Mouse (Mus musculus): Measurements from ENCODE around the gene Lsm14a.
"Not testable (repeated sequence)": the region's sequence is repeated elsewhere in the genome, so short reads cannot be mapped to it uniquely, and the experiment has no call there.

Gene Lsm14a

GRCm38 (mm10) chr7:34373906-34374305 is 19.2 kb downstream of the Lsm14a start:
- DNase-seq (ENCODE audit: low spot score): no peak

- no peak for DNase-seq (ENCODE audit: low spot score)
These were observed 37.5 kb downstream of the Lsm14a start for GRCm38 (mm10) chr7:34355629-34356028.

GRCm38 (mm10) chr7:34351997-34352396 is 41.1 kb downstream of the Lsm14a start:
- DNase-seq (ENCODE audit: low spot score): no peak

- no peak for DNase-seq (ENCODE audit: low spot score)
These were observed 42.9 kb downstream of the Lsm14a start for GRCm38 (mm10) chr7:34350166-34350565.

GRCm38 (mm10) chr7:34348011-34348410 is 45.1 kb downstream of the Lsm14a start:
- DNase-seq (ENCODE audit: low spot score): no peak

GRCm38 (mm10) chr7:34347041-34347440 is 46.1 kb downstream of the Lsm14a start:
- no peak for DNase-seq (ENCODE audit: low spot score)

GRCm38 (mm10) chr7:34346505-34346904 is 46.6 kb downstream of the Lsm14a start:
- no peak for DNase-seq (ENCODE audit: low spot score)

GRCm38 (mm10) chr7:34342040-34342793 is 50.9 kb downstream of the Lsm14a start:
- no peak for DNase-seq (ENCODE audit: low spot score)

GRCm38 (mm10) chr7:34340841-34341240 is 52.3 kb downstream of the Lsm14a start:
- no peak for DNase-seq (ENCODE audit: low spot score)

- no peak for DNase-seq (ENCODE audit: low spot score)
These were observed 54.0 kb downstream of the Lsm14a start for GRCm38 (mm10) chr7:34339164-34339489.

- no peak for DNase-seq (ENCODE audit: low spot score)
These were observed 54.5 kb downstream of the Lsm14a start for GRCm38 (mm10) chr7:34338445-34339163.

GRCm38 (mm10) chr7:34337268-34337667 is 55.8 kb downstream of the Lsm14a start:
- no peak for DNase-seq (ENCODE audit: low spot score)

GRCm38 (mm10) chr7:34336545-34336944 is 56.6 kb downstream of the Lsm14a start:
- DNase-seq (ENCODE audit: low spot score): not testable (repeated sequence)

- no peak for DNase-seq (ENCODE audit: low spot score)
These were observed 65.6 kb downstream of the Lsm14a start for GRCm38 (mm10) chr7:34327493-34327892.

GRCm38 (mm10) chr7:34324857-34325256 is 68.3 kb downstream of the Lsm14a start:
- DNase-seq (ENCODE audit: low spot score): no peak

GRCm38 (mm10) chr7:34324005-34324404 is 69.1 kb downstream of the Lsm14a start:
- DNase-seq (ENCODE audit: low spot score): no peak

- no peak for DNase-seq (ENCODE audit: low spot score)
These were observed 69.8 kb downstream of the Lsm14a start for GRCm38 (mm10) chr7:34323351-34323750.

- no peak for DNase-seq (ENCODE audit: low spot score)
These were observed 71.2 kb downstream of the Lsm14a start for GRCm38 (mm10) chr7:34321958-34322357.

GRCm38 (mm10) chr7:34321119-34321518 is 72.0 kb downstream of the Lsm14a start:
- no peak for DNase-seq (ENCODE audit: low spot score)

GRCm38 (mm10) chr7:34319957-34320356 is 73.2 kb downstream of the Lsm14a start:
- DNase-seq (ENCODE audit: low spot score): no peak

- no peak for DNase-seq (ENCODE audit: low spot score)
These were observed 74.0 kb downstream of the Lsm14a start for GRCm38 (mm10) chr7:34319123-34319522.

GRCm38 (mm10) chr7:34317901-34318476 is 75.1 kb downstream of the Lsm14a start:
- no peak for DNase-seq (ENCODE audit: low spot score)

GRCm38 (mm10) chr7:34313443-34313875 is 79.7 kb downstream of the Lsm14a start, which contains the start of gene 4931406P16Rik:
Gene 4931406P16Rik, minus strand, starts transcription at chr7:34313551.
- DNase-seq (ENCODE audit: low spot score): peak; percentile 36

Data from layer of hippocampus, adult 9-10 months (tissue).